Mouse (Mus musculus) hindbrain, embryonic 10.5 days (tissue): ENCODE measurements around the gene Gpr162. TPM values are rescaled to one million over a fixed set of nuclear protein-coding genes. Genes with fewer than 3 reads are reported as not detected.

ENCODE experiments used
- DNase-seq: peaks from one replicate; pipeline ENCODE4 v3.0.0-alpha.2; 2017; ENCODE audit warnings: low spot score
- H3K27ac ChIP-seq: fragments of 300-500 bp; sonication (generic); 2 replicates; pipeline ENCODE4 v1.5.1; 2016; ENCODE audit warnings: mild to moderate bottlenecking, moderate library complexity
- H3K27me3 ChIP-seq: fragments of 300-500 bp; sonication (generic); 2 replicates; pipeline ENCODE4 v1.6.1; 2016; ENCODE audit warnings: mild to moderate bottlenecking; ENCODE audit not compliant: poor library complexity, insufficient read depth, severe bottlenecking
- H3K36me3 ChIP-seq: fragments of 300-500 bp; sonication (generic); 2 replicates; pipeline ENCODE4 v1.6.1; 2016; ENCODE audit warnings: mild to moderate bottlenecking, moderate library complexity
- H3K4me1 ChIP-seq: fragments of 300-500 bp; sonication (generic); replicated peaks from 2 replicates; pipeline ENCODE4 v1.6.1; 2016; ENCODE audit warnings: mild to moderate bottlenecking
- H3K4me3 ChIP-seq: fragments of 300-500 bp; sonication (generic); 2 replicates; pipeline ENCODE4 v1.5.1; 2016; ENCODE audit warnings: mild to moderate bottlenecking, moderate library complexity
- H3K9me3 ChIP-seq: fragments of 300-500 bp; sonication (generic); 2 replicates; pipeline ENCODE4 v1.6.1; 2016; ENCODE audit warnings: mild to moderate bottlenecking, moderate library complexity
- WGBS: fragments of 180-500 bp; shearing (Covaris S2); methylation state at CpG from one replicate; pipeline ENCODE4 v1.1.7; 2016; 5-methylcytosine and 5-hydroxymethylcytosine counted together
- polyA plus RNA-seq: library from polyadenylated mRNA; unstranded; fragments of >200 nt; fragmentation: Nextera tagmentation; extraction: Ambion mirVana; gene quantifications from 2 replicates; pipeline ENCODE4 v1.2.1, GENCODE M21; 2016

Gene Gpr162
- 2.3 and 5.0 TPM in 2 replicates for polyA plus RNA-seq

- Histone ChIP-seq H3K4me3 (peak within 1 kb of the TSS; percentile 71), H3K9me3 (no peaks in the 10 kb centered on the region), H3K36me3 (peaks cover 5% of the 10 kb centered on the region; the same call in 1 of the 2 replicates), H3K27me3 (peaks cover 62% of the 10 kb centered on the region), H3K27ac (peak within 1 kb of the TSS; percentile 94), H3K4me1 (peaks cover 72% of the 10 kb centered on the region)
- DNase-seq: peak; percentile 76
- WGBS: under 1% methylated on average over 43 of the region's 43 CpGs
Observed at GRCm38 (mm10) chr6:124863658-124864298, at the start of gene Gpr162. TSS of gene Gpr162 (minus strand) at chr6:124863983.

DNA sequence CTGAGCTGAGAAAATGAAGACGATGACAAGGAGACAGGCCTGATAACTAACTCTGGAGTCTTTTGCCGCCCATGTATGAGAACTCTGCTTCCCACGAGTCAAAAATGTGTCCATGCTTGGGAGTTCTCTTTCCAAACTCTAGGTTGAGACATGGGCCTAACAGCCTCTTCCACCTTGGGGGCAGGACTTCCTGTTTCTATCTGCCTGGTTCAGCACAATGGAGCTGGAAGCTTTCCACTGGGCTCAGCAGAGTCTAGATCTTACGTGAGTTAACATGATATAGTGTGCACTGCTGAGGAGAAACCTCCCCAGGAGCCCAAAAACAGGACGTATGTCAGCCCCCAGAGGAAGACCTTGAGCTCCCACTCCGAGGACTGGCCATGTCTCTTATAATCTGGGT, 49.4 kb upstream of the Gpr162 start:
- H3K36me3 ChIP-seq: peaks cover 32% of the 10 kb centered on the region
- no peak for DNase-seq
- WGBS: 65% methylated on average over 6 of the region's 6 CpGs
- no peaks in the 10 kb centered on the region for H3K9me3 ChIP-seq
- H3K27me3 ChIP-seq: peaks cover 45% of the 10 kb centered on the region
- H3K4me3 ChIP-seq: peak overlapping the region; percentile 90; the same call in 1 of the 2 replicates
- H3K4me1 ChIP-seq: peaks cover 70% of the 10 kb centered on the region
- H3K27ac ChIP-seq: 0 out of 2 replicates have a peak overlapping the region, but pooled peaks have one; percentile 100

DNA sequence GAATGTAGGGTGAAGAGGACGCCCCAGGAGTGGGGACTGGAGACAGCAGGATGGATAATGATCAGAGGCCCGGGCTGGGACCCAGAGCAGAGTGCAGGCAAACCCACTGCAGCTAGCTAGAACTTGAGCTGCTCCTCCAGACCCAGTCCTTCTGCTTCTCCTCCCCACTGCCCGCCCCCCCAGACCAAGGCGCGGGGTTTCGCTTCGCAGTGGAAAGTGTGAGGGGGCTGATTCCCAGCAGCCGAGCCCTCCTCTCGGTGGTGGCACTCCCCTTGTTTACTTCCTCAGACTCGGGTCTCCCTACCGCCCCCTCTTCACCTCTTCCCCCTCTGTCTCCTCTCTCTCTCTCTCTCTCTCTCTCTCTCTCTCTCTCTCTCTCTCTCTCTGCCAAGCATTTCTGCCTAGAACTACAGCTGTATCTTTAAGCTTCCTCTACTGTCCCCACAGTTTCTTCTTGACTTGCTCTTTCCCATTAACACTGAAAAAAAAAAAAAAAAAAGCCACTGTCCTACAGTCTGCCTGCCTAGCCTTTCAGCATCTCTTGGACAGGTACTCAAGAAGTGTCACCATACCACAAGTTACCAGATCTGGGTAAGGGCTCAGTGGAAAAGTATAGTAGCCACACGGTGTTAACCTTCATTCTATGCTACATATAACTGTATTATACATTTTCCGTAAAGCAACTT, 47.9 kb upstream of the Gpr162 start, which contains the start of gene Lag3:
Lag3 (minus strand) TSS at position 173 of the 686 bp plus-strand sequence.
- Histone ChIP-seq H3K4me1 (peaks cover 59% of the 10 kb centered on the region), H3K36me3 (peaks cover 32% of the 10 kb centered on the region), H3K4me3 (peak within 1 kb of the TSS; percentile 21; the same call in 1 of the 2 replicates), H3K9me3 (no peaks in the 10 kb centered on the region), H3K27me3 (peaks cover 49% of the 10 kb centered on the region), H3K27ac (peak within 1 kb of the TSS; percentile 59; the same call in 1 of the 2 replicates)
- DNase-seq: peak; percentile 18
- 23% methylated on average over 13 of the region's 13 CpGs for WGBS

DNA sequence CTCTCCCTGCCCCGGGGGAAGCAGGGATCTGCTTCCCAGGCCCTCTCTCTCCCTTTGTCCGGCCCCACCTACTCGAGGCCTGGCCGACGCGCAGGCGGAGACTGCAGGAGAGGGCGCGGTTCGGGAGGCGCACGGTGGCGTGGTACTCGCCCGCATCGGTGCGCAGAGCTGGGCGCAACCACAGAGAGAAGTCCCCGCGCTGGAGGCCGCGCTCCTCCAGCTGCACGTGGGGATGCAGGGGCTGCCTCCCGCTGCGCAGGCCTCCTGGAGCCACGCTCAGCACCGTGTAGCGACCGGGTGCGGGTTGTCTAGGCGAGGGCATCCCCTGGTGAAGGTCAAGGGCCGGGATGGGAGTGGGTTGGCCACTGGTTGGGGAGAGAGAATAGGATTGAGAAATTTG, 46.2 kb upstream of the Gpr162 start:
- peak; percentile 47 for DNase-seq
- peaks cover 27% of the 10 kb centered on the region for H3K36me3 ChIP-seq
- peak overlapping the region; percentile 44 for H3K4me3 ChIP-seq
- peaks cover 49% of the 10 kb centered on the region for H3K27me3 ChIP-seq
- H3K27ac ChIP-seq: peak overlapping the region; percentile 85
- no peaks in the 10 kb centered on the region for H3K9me3 ChIP-seq
- 2% methylated on average over 32 of the region's 32 CpGs for WGBS
- H3K4me1 ChIP-seq: peaks cover 50% of the 10 kb centered on the region

DNA sequence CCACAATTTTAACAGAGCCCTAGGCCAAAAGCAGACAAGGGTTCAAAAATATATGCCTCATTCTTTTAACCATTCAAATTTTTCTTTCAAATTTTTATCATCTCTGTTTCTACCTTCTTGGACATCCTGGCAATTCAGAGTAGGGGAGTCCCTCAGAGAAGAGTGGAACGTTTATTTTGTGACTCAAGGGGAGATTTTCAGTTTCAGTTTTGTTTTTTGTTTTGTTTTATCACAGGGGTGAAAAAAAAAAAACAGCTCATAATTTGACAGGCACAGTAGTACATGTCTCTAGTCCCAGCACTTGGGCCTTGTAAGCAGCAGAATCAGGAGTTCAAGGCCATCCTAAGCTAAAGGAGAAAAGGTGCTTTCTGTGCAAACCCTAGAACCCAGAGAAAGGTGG, 44.0 kb upstream of the Gpr162 start:
- H3K27ac ChIP-seq: no peak overlapping the region
- H3K9me3 ChIP-seq: no peaks in the 10 kb centered on the region
- WGBS: 92% methylated on average over 1 of the region's 1 CpGs
- peaks cover 49% of the 10 kb centered on the region for H3K27me3 ChIP-seq
- peaks cover 4% of the 10 kb centered on the region for H3K36me3 ChIP-seq
- DNase-seq: no peak
- no peak overlapping the region for H3K4me3 ChIP-seq
- H3K4me1 ChIP-seq: peaks cover 48% of the 10 kb centered on the region

DNA sequence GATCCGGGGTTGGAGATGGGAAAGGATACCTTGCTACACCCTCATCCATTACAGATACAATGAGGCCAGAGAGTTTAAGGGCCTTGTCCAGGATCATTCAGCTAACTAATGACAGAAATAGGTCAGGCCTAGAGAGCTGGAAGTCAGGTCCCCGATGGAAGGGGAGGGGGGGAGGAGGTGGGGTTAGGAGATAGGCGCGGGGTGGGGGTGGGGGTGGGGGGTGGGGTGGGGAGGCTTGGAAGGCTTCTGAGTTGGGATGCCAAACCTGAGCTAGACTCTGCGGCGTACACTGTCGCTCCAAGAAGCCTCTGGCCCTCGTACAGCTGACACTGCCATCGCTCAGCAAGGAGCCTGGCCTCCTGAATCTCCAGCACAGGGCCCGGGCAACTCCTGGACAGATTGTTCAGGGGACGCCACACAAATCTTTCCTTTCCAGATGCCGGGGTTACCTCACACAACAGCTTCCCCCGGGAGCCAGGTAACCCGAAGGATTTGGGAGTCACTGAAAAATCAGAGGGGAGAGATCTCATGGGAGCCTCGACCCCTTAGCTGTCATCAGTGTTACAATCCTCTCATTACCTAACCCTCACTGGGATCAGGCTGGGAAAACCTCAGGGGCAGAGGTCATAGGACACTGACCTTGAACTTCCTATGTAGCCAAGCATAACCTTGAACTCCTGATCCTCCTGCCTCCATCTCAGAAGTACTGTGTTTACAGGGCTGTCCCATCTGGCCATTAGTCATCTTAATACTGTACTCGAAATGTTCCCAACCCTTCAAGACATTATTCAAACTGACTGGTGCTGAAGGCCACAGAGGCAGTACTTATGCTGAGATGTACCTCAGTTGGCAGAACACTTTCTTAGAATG, 41.4 kb upstream of the Gpr162 start:
- peak overlapping the region; percentile 61 for H3K4me3 ChIP-seq
- H3K4me1 ChIP-seq: peaks cover 44% of the 10 kb centered on the region
- H3K9me3 ChIP-seq: no peaks in the 10 kb centered on the region
- H3K36me3 ChIP-seq: no peaks in the 10 kb centered on the region
- H3K27ac ChIP-seq: peak overlapping the region; percentile 98
- H3K27me3 ChIP-seq: peaks cover 25% of the 10 kb centered on the region
- 34% methylated on average over 16 of the region's 16 CpGs for WGBS
- DNase-seq: peak; percentile 15

DNA sequence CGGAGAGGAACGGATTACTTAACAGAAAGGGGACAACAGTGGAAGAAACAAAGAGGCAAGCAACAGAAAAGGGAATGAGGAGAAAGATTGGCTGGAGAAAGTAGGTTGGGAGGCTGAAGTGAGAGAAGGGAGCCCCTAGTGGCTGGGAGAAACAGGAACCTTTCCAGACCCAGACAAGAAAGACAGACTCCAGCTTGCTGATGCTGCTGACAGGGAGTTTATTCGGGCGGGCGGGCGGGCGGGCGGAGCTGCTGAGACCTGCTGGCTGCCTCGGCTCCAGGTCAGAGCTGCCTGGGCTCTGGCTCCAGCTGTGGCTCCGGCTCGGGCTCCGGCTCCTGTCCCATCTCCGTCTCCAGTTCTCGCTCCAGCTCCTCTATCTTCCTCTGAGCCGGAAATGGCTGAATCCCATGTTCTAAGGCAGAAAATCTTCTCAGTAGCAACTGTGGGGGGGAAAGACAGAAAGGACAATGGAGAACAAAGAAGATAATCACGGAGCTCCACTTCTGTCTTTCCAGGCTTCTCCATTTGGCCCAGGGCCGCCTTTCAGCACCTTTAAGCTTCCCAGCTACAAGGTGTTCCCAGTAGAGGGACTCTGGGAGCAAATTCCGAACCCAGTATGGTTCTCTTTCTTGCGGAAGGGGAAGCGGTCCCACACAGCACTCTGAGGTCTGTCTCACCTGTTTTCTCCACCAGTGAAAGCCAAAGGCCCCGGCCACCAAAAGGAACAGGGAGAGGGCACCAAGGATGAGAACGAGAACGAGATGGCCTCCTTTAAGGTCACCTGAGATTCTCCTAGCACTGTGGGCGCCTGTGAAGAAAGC, 40.6 kb upstream of the Gpr162 start:
- H3K4me3 ChIP-seq: peak overlapping the region; percentile 61
- peak; percentile 82 for DNase-seq
- no peaks in the 10 kb centered on the region for H3K36me3 ChIP-seq
- H3K27me3 ChIP-seq: peaks cover 16% of the 10 kb centered on the region
- H3K9me3 ChIP-seq: no peaks in the 10 kb centered on the region
- 7% methylated on average over 24 of the region's 24 CpGs for WGBS
- peak overlapping the region; percentile 98 for H3K27ac ChIP-seq
- H3K4me1 ChIP-seq: peaks cover 38% of the 10 kb centered on the region

GRCm38 (mm10) chr6:124903580-124904151, 39.9 kb upstream of the Gpr162 start:
- Histone ChIP-seq H3K4me3 (peak overlapping the region; percentile 61), H3K9me3 (no peaks in the 10 kb centered on the region), H3K27ac (peak overlapping the region; percentile 98), H3K4me1 (peaks cover 38% of the 10 kb centered on the region), H3K27me3 (peaks cover 9% of the 10 kb centered on the region), H3K36me3 (no peaks in the 10 kb centered on the region)
- under 1% methylated on average over 23 of the region's 23 CpGs for WGBS
- peak; percentile 96 for DNase-seq

DNA sequence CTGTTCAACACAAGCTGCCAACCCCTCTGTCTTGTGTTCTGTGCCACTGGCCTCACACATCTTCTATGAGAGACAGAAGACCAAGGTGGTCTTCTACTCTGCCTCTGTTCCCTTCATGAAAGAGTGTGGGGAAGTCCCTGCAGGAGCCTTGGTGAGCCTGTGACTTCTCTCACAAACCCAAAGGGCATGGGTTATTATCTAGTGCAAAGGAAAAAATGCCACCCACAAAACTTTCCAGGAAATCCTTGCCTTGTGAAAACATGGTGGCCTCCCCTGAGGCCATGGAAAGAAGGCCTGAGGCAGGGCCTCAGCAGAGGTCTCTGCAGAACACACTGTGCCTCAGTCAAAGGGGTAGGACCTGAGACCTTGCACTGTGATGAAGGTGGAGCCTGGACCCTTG, 38.1 kb upstream of the Gpr162 start:
- Histone ChIP-seq H3K36me3 (no peaks in the 10 kb centered on the region), H3K4me3 (no peak overlapping the region), H3K4me1 (peaks cover 38% of the 10 kb centered on the region), H3K27me3 (no peaks in the 10 kb centered on the region; the same call in 1 of the 2 replicates), H3K27ac (no peak overlapping the region), H3K9me3 (no peaks in the 10 kb centered on the region)
- no peak for DNase-seq

DNA sequence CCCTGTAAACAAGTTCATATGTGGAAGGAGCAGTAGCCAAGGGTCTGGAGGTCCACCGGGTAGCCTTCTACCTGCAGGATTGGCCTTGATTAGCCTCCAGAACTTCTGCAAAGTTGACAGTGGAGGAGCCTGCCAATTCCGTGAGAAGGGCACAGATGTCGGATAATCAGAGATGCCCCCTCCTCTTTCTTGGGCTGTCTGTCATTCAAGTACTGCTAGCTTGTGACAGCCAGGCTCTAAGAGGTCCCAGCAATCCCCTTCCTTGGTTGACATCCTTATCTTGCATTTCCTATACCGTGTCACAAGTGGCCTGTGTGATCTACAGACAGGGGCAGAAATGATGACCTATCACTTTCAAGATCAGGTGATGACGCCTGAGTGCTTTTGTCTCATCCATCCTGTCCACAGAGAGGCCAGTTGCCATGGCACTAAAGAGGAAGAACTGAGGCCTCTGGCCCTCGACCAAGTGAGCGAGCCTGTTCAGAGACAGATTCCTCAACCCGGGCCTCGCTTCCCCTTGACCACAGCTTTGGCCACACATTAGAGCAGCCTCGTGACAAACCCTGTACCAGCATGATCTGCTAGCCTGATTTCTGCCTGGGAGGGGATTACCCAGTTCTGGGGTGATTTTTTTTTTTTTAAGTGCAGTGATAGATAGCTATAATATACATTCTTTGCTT, 37.2 kb upstream of the Gpr162 start:
- Histone ChIP-seq H3K27me3 (no peaks in the 10 kb centered on the region), H3K4me1 (peaks cover 38% of the 10 kb centered on the region), H3K4me3 (no peak overlapping the region), H3K36me3 (no peaks in the 10 kb centered on the region), H3K9me3 (no peaks in the 10 kb centered on the region), H3K27ac (peak overlapping the region; percentile 26; the same call in 1 of the 2 replicates)
- 57% methylated on average over 10 of the region's 10 CpGs for WGBS
- DNase-seq: no peak

GRCm38 (mm10) chr6:124900056-124900800, 36.4 kb upstream of the Gpr162 start:
- no peak for DNase-seq
- Histone ChIP-seq H3K27ac (peak overlapping the region; percentile 26; the same call in 1 of the 2 replicates), H3K4me3 (no peak overlapping the region), H3K27me3 (no peaks in the 10 kb centered on the region), H3K36me3 (no peaks in the 10 kb centered on the region), H3K4me1 (peaks cover 33% of the 10 kb centered on the region), H3K9me3 (no peaks in the 10 kb centered on the region)
- WGBS: 60% methylated on average over 8 of the region's 8 CpGs
